In the genomic region with DNA sequence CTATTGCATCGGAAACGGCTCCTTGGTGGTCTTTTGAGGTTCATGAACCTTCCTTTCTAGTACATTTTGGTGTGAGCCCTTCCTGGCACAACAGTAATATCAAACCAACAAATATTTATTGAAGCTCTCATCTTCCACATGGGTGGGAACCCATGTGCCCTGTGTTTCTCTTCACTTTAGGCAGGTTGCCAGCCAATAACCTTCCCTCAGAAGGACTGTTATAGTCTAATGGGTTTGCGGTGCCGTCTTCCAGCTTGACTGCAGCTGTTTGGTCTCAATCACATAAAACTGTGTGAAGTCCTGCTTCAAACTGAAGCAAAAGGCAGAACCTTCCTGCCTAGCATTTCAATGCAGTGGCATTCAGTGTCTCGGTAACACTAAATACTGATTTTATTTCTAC, we compare ENCODE assay signal across 28 mouse cellular contexts.
"Had no signal": no experiment of that assay in that cellular context is flagged by ENCODE, and none has a peak within 500 bp of the region (broad histone marks: within the 10 kb centered on the region; RNA-seq: fewer than 3 reads in every experiment).

No protein-coding gene starts in this region.

- ATAC-seq: hindbrain, embryonic 16.5 days; inflammation-experienced regulatory T-cells, adult 6 months; intestine, embryonic 15.5 days; intestine, postnatal 0 days had no signal

- H3K27ac ChIP-seq: gastrocnemius, adult 2 months; heart, embryonic 10.5 days; hindbrain, embryonic 10.5 days; hindbrain, embryonic 12.5 days; hindbrain, embryonic 14.5 days; intestine, embryonic 15.5 days; kidney, embryonic 15.5 days; kidney, postnatal 0 days; limb, embryonic 12.5 days; liver, embryonic 13.5 days had no signal

- H3K4me1 ChIP-seq: heart, embryonic 10.5 days; heart, embryonic 12.5 days; hindbrain, embryonic 10.5 days; hindbrain, embryonic 12.5 days; intestine, embryonic 15.5 days; kidney, embryonic 15.5 days; limb, embryonic 12.5 days; liver, embryonic 13.5 days had no signal

- H3K9me3 ChIP-seq: heart, embryonic 10.5 days; hindbrain, embryonic 10.5 days; hindbrain, embryonic 12.5 days; intestine, embryonic 15.5 days; kidney, embryonic 15.5 days; limb, embryonic 12.5 days; liver, embryonic 13.5 days had no signal

- H3K4me2 ChIP-seq: heart, embryonic 12.5 days; hindbrain, embryonic 12.5 days; hindbrain, embryonic 14.5 days; intestine, embryonic 15.5 days; kidney, embryonic 15.5 days; limb, embryonic 12.5 days; liver, embryonic 11.5 days; liver, embryonic 13.5 days had no signal

- H3K36me3 ChIP-seq: heart, embryonic 10.5 days; heart, embryonic 12.5 days; hindbrain, embryonic 10.5 days; hindbrain, embryonic 12.5 days; intestine, embryonic 15.5 days; kidney, embryonic 15.5 days; limb, embryonic 12.5 days; liver, embryonic 13.5 days had no signal

- H3K4me3 ChIP-seq: gastrocnemius, adult 2 months; heart, embryonic 10.5 days; heart, embryonic 12.5 days; hindbrain, embryonic 10.5 days; hindbrain, embryonic 12.5 days; intestine, embryonic 15.5 days; kidney, embryonic 15.5 days; limb, embryonic 12.5 days; liver, embryonic 13.5 days had no signal

- DNase-seq: gastrocnemius, adult 2 months; gastrocnemius, postnatal 10 days; gastrocnemius, postnatal 25 days; heart, adult 18-20 months; heart, postnatal 10 days; heart, postnatal 4 days; kidney, adult 18-20 months; kidney, adult 9 months; kidney, postnatal 14 days; kidney, postnatal 36 days; layer of hippocampus, adult 9-11 months; layer of hippocampus, postnatal 36 days; left cerebral cortex, postnatal 4 days; liver; liver, embryonic 13.5 days had no signal

- H3K9ac ChIP-seq: heart, embryonic 12.5 days; hindbrain, embryonic 12.5 days; hindbrain, embryonic 14.5 days; intestine, embryonic 15.5 days; kidney, embryonic 15.5 days; limb, embryonic 12.5 days; liver, embryonic 13.5 days had no signal

- H3K27me3 ChIP-seq: heart, embryonic 12.5 days; hindbrain, embryonic 12.5 days; intestine, embryonic 15.5 days; kidney, embryonic 15.5 days; limb, embryonic 12.5 days; liver, embryonic 13.5 days had no signal
